Mouse (Mus musculus) lung, embryonic 14.5 days (tissue): ENCODE results near the gene Slc22a17. TPM values are rescaled to one million over a fixed set of nuclear protein-coding genes. Genes with fewer than 3 reads are reported as not detected.

Experiments used
- ATAC-seq: fragments of 200-750 bp; cut with Nextera tagmentation; 2 replicates; pipeline ENCODE4 v1.8.0; 2017; ENCODE audit warnings: mild to moderate bottlenecking, moderate TSS enrichment, moderate library complexity; ENCODE audit not compliant: insufficient read depth
- DNase-seq: peaks from one replicate; pipeline ENCODE4 v3.0.0-alpha.2; 2015
- H3K27ac ChIP-seq: fragments of 300-500 bp; sonication (generic); 2 replicates; pipeline ENCODE4 v1.5.1; 2014; ENCODE audit warnings: low read depth, mild to moderate bottlenecking, moderate library complexity
- H3K27me3 ChIP-seq: fragments of 300-500 bp; sonication (generic); 2 replicates; pipeline ENCODE4 v1.6.1; 2014; ENCODE audit warnings: low read length, control low read depth; ENCODE audit not compliant: insufficient read depth
- H3K36me3 ChIP-seq: fragments of 300-500 bp; sonication (generic); 2 replicates; pipeline ENCODE4 v1.6.1; 2014; ENCODE audit warnings: control low read depth; ENCODE audit not compliant: insufficient read depth
- H3K4me1 ChIP-seq: fragments of 300-500 bp; sonication (generic); 2 replicates; pipeline ENCODE4 v1.6.1; 2014; ENCODE audit warnings: antibody characterized with exemption, control low read depth; ENCODE audit not compliant: insufficient read depth
- H3K4me2 ChIP-seq: fragments of 300-500 bp; sonication (generic); 2 replicates; pipeline ENCODE4 v1.6.1; 2014; ENCODE audit warnings: mild to moderate bottlenecking
- H3K4me3 ChIP-seq: fragments of 300-500 bp; sonication (generic); 2 replicates; pipeline ENCODE4 v1.5.1; 2014; ENCODE audit warnings: low read depth, low read length
- H3K9ac ChIP-seq: fragments of 300-500 bp; sonication (generic); 2 replicates; pipeline ENCODE4 v1.6.1; 2014
- H3K9me3 ChIP-seq: fragments of 300-500 bp; sonication (generic); 2 replicates; pipeline ENCODE4 v1.6.1; 2016; ENCODE audit warnings: low read depth, low read length, control low read depth
- CTCF ChIP-seq: IDR thresholded peaks from 2 replicates; pipeline ENCODE4 v1.5.1; 2016; ENCODE audit warnings: antibody characterized with exemption, low read depth
- WGBS: fragments of 180-500 bp; shearing (Covaris S2); extraction: QIAGEN DNeasy Blood & Tissue Kit; methylation state at CpG from one replicate; pipeline ENCODE4 v1.1.7; 2014; 5-methylcytosine and 5-hydroxymethylcytosine counted together
- polyA plus RNA-seq: library from polyadenylated mRNA; unstranded; fragments of >200 nt; fragmentation: Nextera tagmentation; extraction: Ambion mirVana; gene quantifications from 2 replicates; pipeline ENCODE4 v1.2.1, GENCODE M21; 2014

The Slc22a17 gene
- polyA plus RNA-seq, 1 experiment from 2014 or later, result 29.2 TPM

DNA sequence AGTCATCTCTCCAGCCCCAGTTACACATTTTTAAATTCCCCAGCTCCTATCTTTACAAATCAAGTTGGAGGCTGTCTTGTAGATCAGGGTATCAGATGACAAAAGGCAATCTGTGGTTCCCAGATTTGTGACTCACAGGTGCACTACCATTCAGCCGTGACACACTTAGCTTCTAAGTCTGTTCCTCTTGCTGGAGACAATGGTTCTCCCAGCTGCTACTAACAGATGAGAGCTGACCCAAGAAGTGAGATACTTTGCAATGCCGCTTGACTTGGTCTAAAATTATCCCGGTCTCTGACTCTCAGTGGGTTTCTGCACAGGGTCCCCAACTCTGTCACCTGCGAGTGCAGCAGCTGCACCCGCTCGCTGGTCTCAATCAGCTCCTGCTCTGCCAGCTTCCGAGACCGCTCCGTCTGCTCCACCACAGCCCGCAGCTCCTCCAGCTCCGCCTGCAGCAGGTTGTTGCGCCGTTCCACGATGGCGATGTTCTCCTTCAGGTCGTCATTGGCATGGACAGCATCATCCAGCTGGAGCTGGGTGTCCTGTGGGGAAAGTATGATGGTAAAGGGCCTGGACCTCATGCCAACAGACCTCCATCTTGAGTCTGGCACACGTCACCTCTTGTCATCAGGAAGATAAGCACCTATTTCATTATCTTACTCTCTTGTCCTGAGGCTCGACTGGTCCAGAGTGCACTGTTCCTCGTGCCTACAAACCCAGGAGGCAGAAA, 33.2 kb upstream of the Slc22a17 start:
- no peak overlapping the region for H3K4me3 ChIP-seq

GRCm38 (mm10) chr14:54944939-54945338, 32.0 kb upstream of the Slc22a17 start:
- Histone ChIP-seq H3K36me3 (no peaks in the 10 kb centered on the region), H3K27ac (no peak overlapping the region), H3K4me3 (no peak overlapping the region), H3K4me1 (no peaks in the 10 kb centered on the region), H3K9me3 (no peaks in the 10 kb centered on the region), H3K4me2 (no peak overlapping the region), H3K9ac (no peak overlapping the region), H3K27me3 (no peaks in the 10 kb centered on the region)
- TF ChIP-seq CTCF, result no peak
- WGBS, result 69% methylated on average over 2 of the region's 2 CpGs
- ATAC-seq (no peak), DNase-seq (no peak)

More for the DNA sequence above, 33.2 kb upstream of the Slc22a17 start:
- Histone ChIP-seq H3K9me3 (no peaks in the 10 kb centered on the region), H3K36me3 (no peaks in the 10 kb centered on the region), H3K4me2 (no peak overlapping the region), H3K4me1 (no peaks in the 10 kb centered on the region), H3K27ac (no peak overlapping the region), H3K27me3 (no peaks in the 10 kb centered on the region), H3K9ac (no peak overlapping the region)
- DNase-seq (no peak), ATAC-seq (no peak)
- WGBS, result 70% methylated on average over 19 of the region's 19 CpGs
- no peak for TF ChIP-seq CTCF

- Histone ChIP-seq H3K4me1 (no peaks in the 10 kb centered on the region), H3K9me3 (no peaks in the 10 kb centered on the region), H3K36me3 (no peaks in the 10 kb centered on the region), H3K27me3 (no peaks in the 10 kb centered on the region), H3K9ac (no peak overlapping the region), H3K4me2 (no peak overlapping the region), H3K4me3 (no peak overlapping the region), H3K27ac (no peak overlapping the region)
- DNase-seq, result no peak
- 89% methylated on average over 7 of the region's 7 CpGs for WGBS
- TF ChIP-seq CTCF, result no peak
- no peak for ATAC-seq
Observed at GRCm38 (mm10) chr14:54943971-54944370, 31.0 kb upstream of the Slc22a17 start.

- TF ChIP-seq CTCF, result no peak
- no peaks in the 10 kb centered on the region for H3K36me3 ChIP-seq
- no peaks in the 10 kb centered on the region for H3K9me3 ChIP-seq
- no peaks in the 10 kb centered on the region for H3K4me1 ChIP-seq
- no peak overlapping the region for H3K4me3 ChIP-seq
- H3K27ac ChIP-seq, result no peak overlapping the region
- no peak overlapping the region for H3K4me2 ChIP-seq
- ATAC-seq (no peak), DNase-seq (no peak)
- WGBS, result 86% methylated on average over 8 of the region's 8 CpGs
- no peaks in the 10 kb centered on the region for H3K27me3 ChIP-seq
- no peak overlapping the region for H3K9ac ChIP-seq
Observed at GRCm38 (mm10) chr14:54942479-54942878, 29.5 kb upstream of the Slc22a17 start.

- Histone ChIP-seq H3K36me3 (no peaks in the 10 kb centered on the region), H3K4me3 (no peak overlapping the region), H3K4me2 (no peak overlapping the region), H3K4me1 (no peaks in the 10 kb centered on the region), H3K9me3 (no peaks in the 10 kb centered on the region), H3K27me3 (no peaks in the 10 kb centered on the region), H3K27ac (no peak overlapping the region), H3K9ac (no peak overlapping the region)
- WGBS, result 60% methylated on average over 13 of the region's 13 CpGs
- ATAC-seq (no peak), DNase-seq (no peak)
- no peak for TF ChIP-seq CTCF
Observed at GRCm38 (mm10) chr14:54941024-54941978, 28.4 kb upstream of the Slc22a17 start.

- Histone ChIP-seq H3K4me3 (no peak overlapping the region), H3K27ac (no peak overlapping the region), H3K36me3 (no peaks in the 10 kb centered on the region), H3K9ac (no peak overlapping the region), H3K9me3 (no peaks in the 10 kb centered on the region), H3K27me3 (no peaks in the 10 kb centered on the region), H3K4me2 (no peak overlapping the region), H3K4me1 (no peaks in the 10 kb centered on the region)
- no peak for TF ChIP-seq CTCF
- ATAC-seq, result no peak
- no peak for DNase-seq
- WGBS, result 74% methylated on average over 3 of the region's 3 CpGs
Observed at GRCm38 (mm10) chr14:54940176-54940530, 27.2 kb upstream of the Slc22a17 start.
